Mouse (Mus musculus) CD4-positive, CD25-positive, alpha-beta regulatory T cell, adult 4 months (primary cell): ENCODE results near the gene Pof1b. TPM values are rescaled to one million over a fixed set of nuclear protein-coding genes. Genes with fewer than 3 reads are reported as not detected.

Experiments
- ATAC-seq: one replicate; pipeline ENCODE4 v1.8.0; 2017
- polyA plus RNA-seq, 2 experiments: library from polyadenylated mRNA; unstranded; fragments of 100-300 nt; shearing (Covaris generic); gene quantifications; one replicate each; pipeline ENCODE4 v1.2.1; 2017

Gene Pof1b
- polyA plus RNA-seq, result not detected

GRCm38 (mm10) chrX:112698508-112698907 lies at the start of gene Pof1b:
Gene Pof1b, minus strand, starts transcription at chrX:112698651.
- ATAC-seq, result no peak

- ATAC-seq, result no peak
Observed at GRCm38 (mm10) chrX:112716587-112716986, 18.1 kb upstream of the Pof1b start.

DNA sequence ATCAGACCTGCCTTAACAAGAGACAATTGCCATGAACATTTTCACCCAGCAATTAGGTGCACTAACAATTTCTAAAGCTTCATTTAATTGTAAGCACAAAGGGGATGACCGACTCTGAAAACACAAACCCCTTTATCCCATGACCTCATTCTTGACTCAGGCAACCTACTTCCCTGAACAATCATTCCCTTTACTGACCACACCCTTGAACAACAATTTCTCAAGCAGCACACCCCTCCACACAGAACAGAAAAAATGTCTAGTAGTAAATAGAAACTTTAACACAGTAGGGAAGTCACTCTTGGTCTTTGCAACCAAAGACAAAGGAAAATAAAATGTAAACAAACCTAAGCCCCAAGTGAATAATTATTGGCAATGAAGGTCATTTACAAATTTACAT lies 4.1 kb downstream of the Pof1b start:
- no peak for ATAC-seq

- ATAC-seq, result no peak
Observed at GRCm38 (mm10) chrX:112680605-112681004, 17.8 kb downstream of the Pof1b start.

DNA sequence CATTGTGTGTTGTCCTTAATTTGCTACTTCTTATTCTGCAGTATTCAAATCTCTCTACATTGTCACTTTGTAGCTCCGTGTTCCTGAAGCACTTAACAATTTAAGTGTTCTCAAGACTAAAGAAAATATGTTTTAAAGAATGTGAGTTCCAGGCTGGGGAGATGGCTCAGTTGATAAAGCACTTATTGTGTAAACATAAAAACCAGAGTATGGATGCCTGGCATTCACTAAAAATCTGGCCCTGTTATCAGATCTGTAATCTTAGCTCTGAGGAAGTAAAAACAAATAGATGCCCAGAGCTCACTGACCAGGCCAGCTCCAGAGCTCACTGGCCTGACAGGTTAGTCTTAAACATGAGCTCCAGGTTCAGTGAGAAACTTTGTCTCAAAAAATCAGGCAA lies 22.9 kb downstream of the Pof1b start:
- ATAC-seq, result no peak

DNA sequence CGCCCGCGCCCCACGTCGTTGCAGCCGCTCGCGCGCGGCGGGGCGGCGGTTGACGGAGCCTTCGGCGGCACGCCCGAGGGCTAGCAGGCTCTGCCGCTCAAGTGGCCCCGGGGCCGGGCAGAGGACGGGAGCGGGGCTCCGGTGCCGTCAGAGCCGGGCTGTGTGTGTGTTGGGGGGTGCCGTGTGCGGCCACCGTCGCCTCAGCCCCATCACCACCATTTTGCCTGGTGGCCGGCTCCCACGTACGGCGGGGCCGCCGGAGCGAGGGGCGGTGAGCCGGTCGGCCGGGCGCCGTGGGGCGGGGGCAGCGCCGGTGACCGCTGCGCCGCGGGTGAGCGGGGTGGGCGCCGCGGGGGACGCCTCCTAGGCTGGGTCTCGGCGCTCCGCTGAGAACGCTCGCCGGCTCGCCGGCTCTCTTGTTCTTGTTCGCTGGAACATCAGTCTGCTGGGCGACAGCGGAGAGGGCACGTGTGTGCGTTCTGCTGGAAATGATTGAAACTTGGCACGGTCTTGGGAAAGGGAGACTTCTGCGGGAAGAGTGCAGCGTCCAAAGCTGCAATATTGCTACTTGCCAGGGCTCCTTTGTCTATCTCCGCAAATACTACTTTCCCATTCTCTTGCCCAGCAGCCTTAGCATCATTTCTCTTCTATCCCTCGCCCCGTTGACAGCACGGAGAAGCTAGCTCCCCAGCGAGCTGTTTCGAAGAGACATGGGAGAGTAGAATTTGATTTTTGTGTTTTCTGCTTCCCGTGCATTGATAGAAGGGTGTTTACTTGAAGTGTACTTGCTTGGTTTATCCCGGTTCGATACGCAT lies 96.9 kb downstream of the Pof1b start:
- ATAC-seq, result no peak

- no peak for ATAC-seq
Observed at GRCm38 (mm10) chrX:112600511-112601305, 97.7 kb downstream of the Pof1b start, which contains the start of gene Zfp711. Gene Zfp711, plus strand, starts transcription at chrX:112600526.

Other genes starting within 250 kb of the Pof1b start
- not detected for gene 2010106E10Rik, start 203.4 kb downstream of the Pof1b start, polyA plus RNA-seq
- gene Zfp711, start 98.1 kb downstream of the Pof1b start, polyA plus RNA-seq, result not detected